26 mouse cellular contexts compared by ENCODE assay signal in the genomic region with DNA sequence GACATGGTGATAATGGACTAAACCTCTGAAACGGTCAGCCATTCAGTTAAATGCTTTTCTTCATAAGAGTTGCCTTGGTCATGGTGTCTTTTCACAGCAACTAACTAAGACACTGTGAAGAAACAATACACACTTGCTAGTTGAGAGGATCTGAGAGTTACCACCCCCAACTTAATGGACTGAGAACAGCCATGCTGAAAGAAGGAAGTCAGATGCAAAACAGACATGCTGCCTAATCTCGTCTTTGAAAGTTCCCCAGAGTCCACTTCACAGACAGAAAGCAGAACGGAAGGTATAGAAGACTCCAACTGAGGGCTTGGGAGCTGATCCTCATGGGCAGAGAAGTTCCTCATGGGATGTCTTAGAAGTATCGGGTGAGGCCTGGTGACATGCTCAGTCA.
"Had no signal": no experiment of that assay in that cellular context is flagged by ENCODE, and none has a peak within 500 bp of the region (broad histone marks: within the 10 kb centered on the region; RNA-seq: fewer than 3 reads in every experiment).

No protein-coding gene starts in this region.

- ATAC-seq: intestine, embryonic 15.5 days; liver, postnatal 0 days; lung, postnatal 0 days; midbrain, embryonic 15.5 days had no signal

- H3K4me3 ChIP-seq: intestine, embryonic 15.5 days; kidney, embryonic 15.5 days; limb, embryonic 12.5 days; limb, embryonic 15.5 days; midbrain, embryonic 12.5 days; midbrain, embryonic 15.5 days; neural tube, embryonic 12.5 days; neural tube, embryonic 15.5 days had no signal

- DNase-seq: kidney, adult 11 months; kidney, adult 8-10 months; kidney, postnatal 10 days; kidney, postnatal 36 days; left cerebral cortex, postnatal 4 days; liver, postnatal 0 days; lung, embryonic 14.5 days; lung, postnatal 36 days; retina, postnatal 1 day; right cerebral cortex, postnatal 14 days; right cerebral cortex, postnatal 4 days; spleen, adult 18-20 months; thymus, adult 18-20 months; thymus, postnatal 14 days; thymus, postnatal 4 days had no signal

- H3K9me3 ChIP-seq: intestine, embryonic 15.5 days; kidney, embryonic 15.5 days; limb, embryonic 15.5 days; neural tube, embryonic 12.5 days; neural tube, embryonic 15.5 days had no signal

- H3K36me3 ChIP-seq: intestine, embryonic 15.5 days; kidney, embryonic 15.5 days; limb, embryonic 12.5 days; limb, embryonic 15.5 days; midbrain, embryonic 12.5 days; midbrain, embryonic 15.5 days; neural tube, embryonic 12.5 days; neural tube, embryonic 15.5 days had no signal

- H3K27me3 ChIP-seq: intestine, embryonic 15.5 days; kidney, embryonic 15.5 days; limb, embryonic 12.5 days; limb, embryonic 15.5 days; midbrain, embryonic 12.5 days; midbrain, embryonic 15.5 days; neural tube, embryonic 12.5 days; neural tube, embryonic 15.5 days had no signal

- H3K27ac ChIP-seq: intestine, embryonic 15.5 days; kidney, embryonic 15.5 days; limb, embryonic 12.5 days; limb, embryonic 15.5 days; liver, embryonic 14.5 days; midbrain, embryonic 12.5 days; midbrain, embryonic 15.5 days; neural tube, embryonic 12.5 days; neural tube, embryonic 15.5 days had no signal

- H3K4me2 ChIP-seq: intestine, embryonic 15.5 days; kidney, embryonic 15.5 days; limb, embryonic 12.5 days; limb, embryonic 15.5 days; liver, embryonic 11.5 days; lung, embryonic 14.5 days; midbrain, embryonic 12.5 days; midbrain, embryonic 15.5 days; neural tube, embryonic 12.5 days; neural tube, embryonic 15.5 days had no signal

- H3K4me1 ChIP-seq: midbrain, embryonic 12.5 days; midbrain, embryonic 15.5 days had no signal

- H3K9ac ChIP-seq: intestine, embryonic 15.5 days; kidney, embryonic 15.5 days; limb, embryonic 12.5 days; limb, embryonic 15.5 days; liver, embryonic 14.5 days; liver, postnatal 0 days; lung, embryonic 14.5 days; midbrain, embryonic 12.5 days; midbrain, embryonic 15.5 days; neural tube, embryonic 12.5 days; neural tube, embryonic 15.5 days had no signal
